Mouse (Mus musculus): ENCODE measurements at regions not wholly inside any gene's neighbourhood (a gene's known extent, or its start where the extent isn't known, plus 50 kb on each side); places are given as distances from the start of the nearest gene placed in this dataset.

DNA sequence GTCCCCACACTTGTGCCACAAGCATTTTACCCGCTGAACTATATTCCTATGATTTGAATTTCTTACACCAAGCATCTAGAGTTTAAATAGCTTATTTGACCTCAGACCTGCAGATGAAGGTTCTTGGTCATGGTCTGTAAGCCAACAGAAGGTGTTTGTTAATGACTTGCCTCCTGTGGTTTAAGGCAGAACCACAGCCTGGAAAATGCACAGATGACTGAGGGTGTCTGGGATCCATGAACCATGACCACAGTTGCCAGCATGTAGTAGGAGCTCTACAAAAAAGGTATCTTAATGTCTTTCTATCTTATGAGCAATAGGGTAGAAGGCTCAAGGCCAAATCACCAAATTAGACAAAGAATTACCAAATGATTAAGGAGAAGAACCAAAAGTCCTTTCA, 367.6 kb downstream of the Atp6ap1l start:
- no peak overlapping the region for H3K27ac ChIP-seq (ENCODE audit: low read length)
- no peaks in the 10 kb centered on the region for H3K27me3 ChIP-seq (replicated peaks; ENCODE audit: control insufficient read depth, insufficient read depth, low read length)
- no peak for ATAC-seq
- no peaks in the 10 kb centered on the region for H3K36me3 ChIP-seq (ENCODE audit: control insufficient read depth, insufficient read depth)
- H3K4me3 ChIP-seq (replicated peaks; ENCODE audit: low read length) = no peak overlapping the region
- peaks cover 3% of the 10 kb centered on the region; the same call in 1 of the 2 replicates for H3K9me3 ChIP-seq (ENCODE audit: control insufficient read depth, low read length)
- H3K4me2 ChIP-seq (ENCODE audit: low read length) = no peak overlapping the region
- H3K9ac ChIP-seq (replicated peaks; ENCODE audit: low read depth, low read length) = no peak overlapping the region
- H3K4me1 ChIP-seq (replicated peaks; ENCODE audit: control insufficient read depth, insufficient read depth, low read length) = no peaks in the 10 kb centered on the region
- 97% methylated on average over 1 of the region's 1 CpGs for WGBS

GRCm38 (mm10) chr13:90526998-90527397, 378.2 kb downstream of the Atp6ap1l start:
- 93% methylated on average over 3 of the region's 3 CpGs for WGBS
- no peak overlapping the region for H3K9ac ChIP-seq (replicated peaks; ENCODE audit: low read depth, low read length)

DNA sequence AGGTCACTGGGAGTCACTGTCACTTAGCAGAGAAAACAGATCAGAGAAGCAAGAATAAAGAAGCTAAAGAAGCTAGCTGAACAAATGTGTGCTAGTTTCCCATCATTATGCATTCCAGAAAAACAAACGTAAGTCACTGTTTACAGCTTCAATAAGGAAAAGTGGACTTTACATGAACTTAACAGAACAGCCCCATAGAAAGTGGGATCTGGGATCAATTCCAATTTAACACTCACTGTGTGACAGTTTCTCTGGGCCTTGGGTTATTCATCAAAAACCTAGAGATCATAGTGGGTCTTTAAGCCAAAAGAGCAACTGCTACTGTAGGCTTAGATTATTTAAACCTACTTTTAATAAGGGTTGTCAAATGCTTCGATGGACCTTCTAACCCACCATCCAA, 379.4 kb downstream of the Atp6ap1l start:
- Histone ChIP-seq H3K27ac (ENCODE audit: low read length) (no peak overlapping the region), H3K4me1 (replicated peaks; ENCODE audit: control insufficient read depth, insufficient read depth, low read length) (no peaks in the 10 kb centered on the region), H3K4me2 (ENCODE audit: low read length) (no peak overlapping the region), H3K27me3 (replicated peaks; ENCODE audit: control insufficient read depth, insufficient read depth, low read length) (no peaks in the 10 kb centered on the region), H3K4me3 (replicated peaks; ENCODE audit: low read length) (no peak overlapping the region), H3K36me3 (ENCODE audit: control insufficient read depth, insufficient read depth) (no peaks in the 10 kb centered on the region), H3K9ac (replicated peaks; ENCODE audit: low read depth, low read length) (no peak overlapping the region), H3K9me3 (ENCODE audit: control insufficient read depth, low read length) (no peaks in the 10 kb centered on the region)
- WGBS = 63% methylated on average over 2 of the region's 2 CpGs
- no peak for ATAC-seq

More at GRCm38 (mm10) chr13:90526998-90527397, 378.2 kb downstream of the Atp6ap1l start:
- Histone ChIP-seq H3K27ac (ENCODE audit: low read length) (no peak overlapping the region), H3K27me3 (replicated peaks; ENCODE audit: control insufficient read depth, insufficient read depth, low read length) (no peaks in the 10 kb centered on the region), H3K36me3 (ENCODE audit: control insufficient read depth, insufficient read depth) (no peaks in the 10 kb centered on the region), H3K4me3 (replicated peaks; ENCODE audit: low read length) (no peak overlapping the region), H3K4me2 (ENCODE audit: low read length) (no peak overlapping the region), H3K9me3 (ENCODE audit: control insufficient read depth, low read length) (no peaks in the 10 kb centered on the region), H3K4me1 (replicated peaks; ENCODE audit: control insufficient read depth, insufficient read depth, low read length) (no peaks in the 10 kb centered on the region)
- ATAC-seq = no peak

- ATAC-seq = no peak
- WGBS = 84% methylated on average over 4 of the region's 4 CpGs
- H3K9me3 ChIP-seq (ENCODE audit: control insufficient read depth, low read length) = no peaks in the 10 kb centered on the region
- H3K4me1 ChIP-seq (replicated peaks; ENCODE audit: control insufficient read depth, insufficient read depth, low read length) = no peaks in the 10 kb centered on the region
- H3K4me2 ChIP-seq (ENCODE audit: low read length) = no peak overlapping the region
- H3K36me3 ChIP-seq (ENCODE audit: control insufficient read depth, insufficient read depth) = no peaks in the 10 kb centered on the region
- no peaks in the 10 kb centered on the region for H3K27me3 ChIP-seq (replicated peaks; ENCODE audit: control insufficient read depth, insufficient read depth, low read length)
- H3K4me3 ChIP-seq (replicated peaks; ENCODE audit: low read length) = no peak overlapping the region
- no peak overlapping the region for H3K9ac ChIP-seq (replicated peaks; ENCODE audit: low read depth, low read length)
- H3K27ac ChIP-seq (ENCODE audit: low read length) = no peak overlapping the region
Observed at GRCm38 (mm10) chr13:90521758-90522245, 383.4 kb downstream of the Atp6ap1l start.

DNA sequence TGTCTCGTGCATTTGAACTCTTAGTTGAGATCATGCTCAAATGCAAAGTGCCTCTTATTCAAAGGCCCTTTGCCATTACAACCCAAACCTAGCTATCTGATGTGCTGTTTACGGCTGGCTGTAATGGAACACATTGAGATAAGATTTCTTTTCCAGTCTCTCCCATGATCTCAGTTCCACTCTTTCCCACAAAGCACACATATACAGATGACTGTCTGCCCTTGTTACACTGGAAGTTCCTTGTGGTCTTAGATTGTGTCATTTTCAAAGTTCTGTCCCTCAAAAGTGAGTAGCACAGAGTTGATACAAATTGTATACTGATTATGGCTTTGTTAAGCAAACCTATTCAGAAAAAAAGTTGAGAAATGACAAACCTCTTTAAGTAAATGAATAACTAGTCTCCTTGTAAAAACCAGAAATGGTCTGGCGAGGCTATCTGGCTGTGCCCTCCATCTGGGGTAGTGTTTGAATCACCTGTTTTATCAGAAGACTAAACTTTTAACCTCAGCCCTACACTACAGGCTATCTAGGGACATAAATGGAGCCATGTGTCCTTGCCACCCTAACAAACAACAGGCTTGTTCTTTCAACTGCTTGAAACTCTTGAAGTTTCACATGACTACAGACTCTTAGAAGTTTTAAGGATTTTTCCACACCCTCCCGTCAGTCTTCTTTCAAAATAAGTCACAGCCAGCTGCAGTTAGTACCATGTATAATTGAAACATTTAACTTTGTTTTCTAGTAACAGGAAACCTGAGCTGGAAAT, 384.0 kb downstream of the Atp6ap1l start:
- no peak overlapping the region for H3K4me3 ChIP-seq (replicated peaks; ENCODE audit: low read length)
- no peaks in the 10 kb centered on the region for H3K36me3 ChIP-seq (ENCODE audit: control insufficient read depth, insufficient read depth)
- no peak overlapping the region for H3K9ac ChIP-seq (replicated peaks; ENCODE audit: low read depth, low read length)
- H3K27ac ChIP-seq (ENCODE audit: low read length) = no peak overlapping the region
- H3K9me3 ChIP-seq (ENCODE audit: control insufficient read depth, low read length) = no peaks in the 10 kb centered on the region
- no peaks in the 10 kb centered on the region for H3K4me1 ChIP-seq (replicated peaks; ENCODE audit: control insufficient read depth, insufficient read depth, low read length)
- H3K27me3 ChIP-seq (replicated peaks; ENCODE audit: control insufficient read depth, insufficient read depth, low read length) = no peaks in the 10 kb centered on the region
- no peak overlapping the region for H3K4me2 ChIP-seq (ENCODE audit: low read length)
- WGBS = 84% methylated on average over 4 of the region's 4 CpGs
- ATAC-seq = no peak

DNA sequence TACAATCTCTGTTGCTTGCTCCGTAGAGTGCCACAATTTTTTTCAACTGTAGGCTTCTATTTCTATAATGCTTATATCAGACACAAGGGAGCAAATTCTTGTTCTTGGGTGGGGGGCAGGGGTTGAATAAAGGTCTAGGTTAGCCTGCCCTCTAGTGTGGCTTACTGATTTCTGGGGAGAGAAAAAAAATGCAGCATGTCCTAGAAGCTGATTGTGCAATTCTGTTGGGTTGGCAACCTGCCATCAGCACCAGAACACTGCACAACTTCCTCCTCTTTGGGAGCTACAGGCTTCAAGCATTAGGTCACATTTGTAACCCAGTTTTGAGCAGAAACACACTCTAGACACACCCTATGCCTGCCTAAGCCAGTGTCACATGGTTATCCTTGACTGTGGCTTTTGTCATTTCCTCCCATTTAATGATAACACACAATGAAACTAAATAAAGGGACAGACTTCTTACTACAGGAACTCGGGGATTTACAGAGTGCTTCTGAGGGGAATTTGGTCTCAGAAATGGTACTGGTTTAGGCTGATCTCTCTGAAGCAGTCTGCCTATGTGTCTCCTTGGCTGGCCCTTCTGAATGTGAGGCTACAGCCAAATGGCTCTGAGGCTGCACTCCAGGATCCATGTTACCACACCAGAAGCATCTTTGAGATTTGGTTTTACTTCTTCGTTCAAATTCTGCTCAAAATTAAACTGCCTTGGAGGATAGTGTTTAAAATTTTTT, 389.2 kb downstream of the Atp6ap1l start:
- Histone ChIP-seq H3K4me3 (replicated peaks; ENCODE audit: low read length) (no peak overlapping the region), H3K9me3 (ENCODE audit: control insufficient read depth, low read length) (no peaks in the 10 kb centered on the region), H3K27me3 (replicated peaks; ENCODE audit: control insufficient read depth, insufficient read depth, low read length) (no peaks in the 10 kb centered on the region), H3K9ac (replicated peaks; ENCODE audit: low read depth, low read length) (no peak overlapping the region), H3K36me3 (ENCODE audit: control insufficient read depth, insufficient read depth) (no peaks in the 10 kb centered on the region), H3K27ac (ENCODE audit: low read length) (peak overlapping the region; percentile 35), H3K4me1 (replicated peaks; ENCODE audit: control insufficient read depth, insufficient read depth, low read length) (peaks cover 4% of the 10 kb centered on the region), H3K4me2 (ENCODE audit: low read length) (no peak overlapping the region)
- WGBS = 56% methylated on average over 3 of the region's 3 CpGs
- peak; percentile 75 for ATAC-seq

- Histone ChIP-seq H3K4me1 (replicated peaks; ENCODE audit: control insufficient read depth, insufficient read depth, low read length) (peaks cover 4% of the 10 kb centered on the region), H3K27ac (ENCODE audit: low read length) (no peak overlapping the region), H3K4me2 (ENCODE audit: low read length) (no peak overlapping the region), H3K36me3 (ENCODE audit: control insufficient read depth, insufficient read depth) (no peaks in the 10 kb centered on the region), H3K4me3 (replicated peaks; ENCODE audit: low read length) (no peak overlapping the region), H3K9me3 (ENCODE audit: control insufficient read depth, low read length) (no peaks in the 10 kb centered on the region), H3K9ac (replicated peaks; ENCODE audit: low read depth, low read length) (no peak overlapping the region), H3K27me3 (replicated peaks; ENCODE audit: control insufficient read depth, insufficient read depth, low read length) (no peaks in the 10 kb centered on the region)
- no peak for ATAC-seq
- 84% methylated on average over 4 of the region's 4 CpGs for WGBS
Observed at GRCm38 (mm10) chr13:90513867-90514266, 391.3 kb downstream of the Atp6ap1l start.

DNA sequence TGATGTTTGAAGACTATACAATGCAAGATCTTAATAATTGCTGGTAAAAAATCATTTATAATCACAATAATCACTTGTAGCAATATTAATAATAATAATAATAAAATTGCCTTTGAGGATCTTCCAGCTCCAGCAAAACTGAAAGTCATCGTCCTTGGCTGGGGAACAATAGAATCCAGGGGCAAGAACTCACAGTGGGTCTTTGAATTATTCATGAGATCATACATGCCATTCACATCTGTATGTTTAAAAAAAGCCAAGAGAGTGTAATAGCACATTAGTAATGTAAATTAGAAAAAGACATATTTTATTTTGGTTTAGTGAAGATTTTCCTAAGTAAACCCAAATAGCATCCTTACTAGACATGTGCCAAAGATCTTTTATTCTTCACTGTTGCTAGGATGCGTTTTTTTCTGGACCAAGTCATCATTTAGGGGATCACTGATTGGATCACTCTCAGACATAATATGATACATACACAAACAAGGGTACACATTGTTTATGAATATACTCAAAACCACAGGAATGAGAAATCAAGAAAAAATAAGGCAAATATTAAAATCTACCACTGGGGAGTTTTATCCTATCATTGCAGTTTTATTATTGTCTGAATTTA, 392.3 kb downstream of the Atp6ap1l start:
- peak; percentile 61 for ATAC-seq
- no peak overlapping the region for H3K4me3 ChIP-seq (replicated peaks; ENCODE audit: low read length)
- 30% methylated on average over 2 of the region's 2 CpGs for WGBS

GRCm38 (mm10) chr13:90510479-90510878, 394.7 kb downstream of the Atp6ap1l start:
- Histone ChIP-seq H3K4me2 (ENCODE audit: low read length) (no peak overlapping the region), H3K27me3 (replicated peaks; ENCODE audit: control insufficient read depth, insufficient read depth, low read length) (no peaks in the 10 kb centered on the region), H3K27ac (ENCODE audit: low read length) (no peak overlapping the region), H3K9me3 (ENCODE audit: control insufficient read depth, low read length) (no peaks in the 10 kb centered on the region), H3K4me3 (replicated peaks; ENCODE audit: low read length) (no peak overlapping the region), H3K9ac (replicated peaks; ENCODE audit: low read depth, low read length) (no peak overlapping the region), H3K4me1 (replicated peaks; ENCODE audit: control insufficient read depth, insufficient read depth, low read length) (no peaks in the 10 kb centered on the region), H3K36me3 (ENCODE audit: control insufficient read depth, insufficient read depth) (no peaks in the 10 kb centered on the region)
- ATAC-seq = 0 out of 2 replicates have a peak, but pooled peaks have one; percentile 22
- WGBS = 28% methylated on average over 6 of the region's 6 CpGs

More for the DNA sequence above, 392.3 kb downstream of the Atp6ap1l start:
- H3K36me3 ChIP-seq (ENCODE audit: control insufficient read depth, insufficient read depth) = no peaks in the 10 kb centered on the region
- H3K4me1 ChIP-seq (replicated peaks; ENCODE audit: control insufficient read depth, insufficient read depth, low read length) = peaks cover 4% of the 10 kb centered on the region
- no peak overlapping the region for H3K9ac ChIP-seq (replicated peaks; ENCODE audit: low read depth, low read length)
- H3K4me2 ChIP-seq (ENCODE audit: low read length) = no peak overlapping the region
- H3K9me3 ChIP-seq (ENCODE audit: control insufficient read depth, low read length) = no peaks in the 10 kb centered on the region
- no peak overlapping the region for H3K27ac ChIP-seq (ENCODE audit: low read length)
- H3K27me3 ChIP-seq (replicated peaks; ENCODE audit: control insufficient read depth, insufficient read depth, low read length) = no peaks in the 10 kb centered on the region

All from forebrain, embryonic 16.5 days (tissue).